Mouse (Mus musculus): Measurements from ENCODE around the gene Kctd5. TPM values are rescaled to one million over a fixed set of nuclear protein-coding genes. Genes with fewer than 3 reads are reported as not detected.

Kctd5 gene
- polyA plus RNA-seq, 1 experiment = 5.6 TPM

DNA sequence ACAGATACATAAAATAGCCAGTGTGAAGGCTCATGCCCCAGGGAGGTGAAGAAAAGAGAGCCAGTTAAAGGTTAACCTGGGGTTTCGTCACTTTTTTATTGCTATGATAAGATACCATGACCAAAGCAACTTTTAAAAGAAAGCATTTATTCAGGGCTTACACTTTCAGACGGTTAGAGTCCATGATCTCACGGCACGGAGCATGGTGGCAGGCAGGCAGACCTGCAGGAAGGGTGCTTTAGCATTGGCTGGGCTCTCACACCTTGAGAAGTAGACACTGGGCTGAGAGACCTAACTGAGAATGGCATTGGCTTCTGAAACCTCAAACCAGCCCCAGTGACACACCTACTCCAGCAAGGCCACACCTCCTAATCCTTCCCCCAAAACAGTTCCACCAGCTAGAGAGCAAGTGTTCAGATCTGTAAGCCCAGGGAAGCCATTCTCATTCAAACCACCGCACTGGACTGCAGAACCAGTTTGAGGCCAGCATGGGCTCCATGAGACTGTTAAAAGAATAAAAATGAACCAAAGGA, 58.8 kb downstream of the Kctd5 start:
- H3K4me1 ChIP-seq = no peaks in the 10 kb centered on the region
- TF ChIP-seq FLI1 (IDR thresholded peaks at IDR 0.05; ENCODE audit: low read length) (no peak), GATA1 (IDR thresholded peaks at IDR 0.05; ENCODE audit: borderline replicate concordance, low read length) (no peak)
- H3K9me3 ChIP-seq = peaks cover 6% of the 10 kb centered on the region; the same call in 1 of the 2 replicates
- H3K27me3 ChIP-seq (replicated peaks) = peaks cover 13% of the 10 kb centered on the region
- no peaks in the 10 kb centered on the region for H3K36me3 ChIP-seq (replicated peaks; ENCODE audit: low read length)
- no peak overlapping the region for H3K4me3 ChIP-seq (replicated peaks)

- TF ChIP-seq GATA1 (IDR thresholded peaks at IDR 0.05; ENCODE audit: borderline replicate concordance, low read length) (no peak), FLI1 (IDR thresholded peaks at IDR 0.05; ENCODE audit: low read length) (no peak)
- Histone ChIP-seq H3K4me1 (peaks cover 2% of the 10 kb centered on the region), H3K9me3 (peaks cover 13% of the 10 kb centered on the region), H3K27me3 (replicated peaks) (peaks cover 23% of the 10 kb centered on the region), H3K4me3 (replicated peaks) (no peak overlapping the region), H3K36me3 (replicated peaks; ENCODE audit: low read length) (no peaks in the 10 kb centered on the region)
Measured at GRCm38 (mm10) chr17:24012921-24013320, 60.4 kb downstream of the Kctd5 start.

GRCm38 (mm10) chr17:24009617-24010016, 63.7 kb downstream of the Kctd5 start:
- H3K36me3 ChIP-seq (replicated peaks; ENCODE audit: low read length) = no peaks in the 10 kb centered on the region
- H3K4me3 ChIP-seq (replicated peaks) = no peak overlapping the region
- TF ChIP-seq GATA1 (IDR thresholded peaks at IDR 0.05; ENCODE audit: borderline replicate concordance, low read length) = no peak
- no peak for TF ChIP-seq FLI1 (IDR thresholded peaks at IDR 0.05; ENCODE audit: low read length)
- H3K4me1 ChIP-seq = peaks cover 14% of the 10 kb centered on the region
- peaks cover 17% of the 10 kb centered on the region for H3K9me3 ChIP-seq
- H3K27me3 ChIP-seq (replicated peaks) = peaks cover 25% of the 10 kb centered on the region

- Histone ChIP-seq H3K9me3 (peaks cover 15% of the 10 kb centered on the region), H3K36me3 (replicated peaks; ENCODE audit: low read length) (no peaks in the 10 kb centered on the region), H3K27me3 (replicated peaks) (peaks cover 19% of the 10 kb centered on the region), H3K4me1 (peaks cover 14% of the 10 kb centered on the region), H3K4me3 (replicated peaks) (no peak overlapping the region)
- TF ChIP-seq GATA1 (IDR thresholded peaks at IDR 0.05; ENCODE audit: borderline replicate concordance, low read length) (no peak), FLI1 (IDR thresholded peaks at IDR 0.05; ENCODE audit: low read length) (no peak)
Measured at GRCm38 (mm10) chr17:24008105-24008504, 65.2 kb downstream of the Kctd5 start.

- H3K4me1 ChIP-seq = peaks cover 14% of the 10 kb centered on the region
- H3K9me3 ChIP-seq = peaks cover 15% of the 10 kb centered on the region
- no peaks in the 10 kb centered on the region for H3K36me3 ChIP-seq (replicated peaks; ENCODE audit: low read length)
- H3K4me3 ChIP-seq (replicated peaks) = peak overlapping the region; percentile 33
- peaks cover 16% of the 10 kb centered on the region for H3K27me3 ChIP-seq (replicated peaks)
- TF ChIP-seq GATA1 (IDR thresholded peaks at IDR 0.05; ENCODE audit: borderline replicate concordance, low read length) = no peak
- TF ChIP-seq FLI1 (IDR thresholded peaks at IDR 0.05; ENCODE audit: low read length) = no peak
Measured at GRCm38 (mm10) chr17:24007391-24007790, 65.9 kb downstream of the Kctd5 start.

GRCm38 (mm10) chr17:24006930-24007329, 66.4 kb downstream of the Kctd5 start:
- Histone ChIP-seq H3K9me3 (peaks cover 15% of the 10 kb centered on the region), H3K36me3 (replicated peaks; ENCODE audit: low read length) (no peaks in the 10 kb centered on the region), H3K4me1 (peaks cover 16% of the 10 kb centered on the region), H3K27me3 (replicated peaks) (peaks cover 16% of the 10 kb centered on the region), H3K4me3 (replicated peaks) (peak overlapping the region; percentile 33)
- no peak for TF ChIP-seq GATA1 (IDR thresholded peaks at IDR 0.05; ENCODE audit: borderline replicate concordance, low read length)
- TF ChIP-seq FLI1 (IDR thresholded peaks at IDR 0.05; ENCODE audit: low read length) = no peak

DNA sequence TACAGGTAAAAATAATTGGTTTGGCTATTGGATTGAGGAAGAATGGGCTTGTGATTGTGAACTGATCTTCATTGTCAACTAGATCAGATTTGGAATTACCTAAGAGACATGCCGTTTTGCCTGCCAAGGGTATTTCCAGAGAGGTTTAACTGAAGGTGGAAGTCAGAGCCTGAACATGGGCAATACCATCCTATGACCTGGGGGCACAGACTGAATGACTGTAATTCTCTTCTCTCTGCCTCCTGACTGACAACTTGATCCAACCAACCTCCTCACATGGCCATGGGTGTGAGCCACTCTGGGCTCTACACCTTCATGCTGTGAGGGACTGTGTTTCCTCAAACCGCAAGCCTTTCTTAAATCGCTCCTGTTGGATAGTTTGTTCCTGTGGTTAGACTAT, 68.2 kb downstream of the Kctd5 start:
- Histone ChIP-seq H3K4me3 (replicated peaks) (no peak overlapping the region), H3K9me3 (peaks cover 15% of the 10 kb centered on the region), H3K27me3 (replicated peaks) (peaks cover 17% of the 10 kb centered on the region), H3K36me3 (replicated peaks; ENCODE audit: low read length) (no peaks in the 10 kb centered on the region), H3K4me1 (peaks cover 25% of the 10 kb centered on the region)
- no peak for TF ChIP-seq FLI1 (IDR thresholded peaks at IDR 0.05; ENCODE audit: low read length)
- no peak for TF ChIP-seq GATA1 (IDR thresholded peaks at IDR 0.05; ENCODE audit: borderline replicate concordance, low read length)

DNA sequence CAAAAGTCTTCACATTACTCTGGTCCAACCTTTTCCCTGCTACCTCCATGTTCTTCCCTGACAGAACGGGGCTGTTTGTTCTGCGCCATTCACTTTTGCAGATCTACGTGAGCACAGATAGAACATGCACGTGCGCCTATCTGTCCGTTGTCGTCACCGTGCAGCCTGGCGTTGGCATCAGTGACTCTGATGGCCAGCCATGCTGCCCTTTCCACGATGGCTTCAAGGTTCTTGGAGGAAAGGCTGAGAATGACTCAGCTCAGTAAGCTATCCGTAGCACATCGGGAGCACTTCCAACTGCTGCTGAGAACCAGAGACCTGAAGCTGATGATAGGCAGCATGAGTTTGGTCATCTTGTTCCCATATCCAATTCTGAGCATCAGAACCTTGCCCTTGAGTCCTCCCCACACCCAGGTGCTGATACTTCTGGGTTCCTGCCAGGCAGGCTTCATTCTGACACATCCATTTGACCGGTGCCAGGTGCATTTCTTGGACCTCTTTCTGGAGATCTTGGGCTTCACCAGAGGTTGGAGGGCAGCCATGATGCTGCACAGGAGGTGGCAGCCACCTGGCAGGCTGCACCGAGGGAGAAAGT, 69.1 kb downstream of the Kctd5 start:
- H3K9me3 ChIP-seq = peaks cover 15% of the 10 kb centered on the region
- TF ChIP-seq GATA1 (IDR thresholded peaks at IDR 0.05; ENCODE audit: borderline replicate concordance, low read length) (no peak), FLI1 (IDR thresholded peaks at IDR 0.05; ENCODE audit: low read length) (no peak)
- peaks cover 22% of the 10 kb centered on the region for H3K27me3 ChIP-seq (replicated peaks)
- no peak overlapping the region for H3K4me3 ChIP-seq (replicated peaks)
- H3K36me3 ChIP-seq (replicated peaks; ENCODE audit: low read length) = no peaks in the 10 kb centered on the region
- H3K4me1 ChIP-seq = peaks cover 34% of the 10 kb centered on the region

DNA sequence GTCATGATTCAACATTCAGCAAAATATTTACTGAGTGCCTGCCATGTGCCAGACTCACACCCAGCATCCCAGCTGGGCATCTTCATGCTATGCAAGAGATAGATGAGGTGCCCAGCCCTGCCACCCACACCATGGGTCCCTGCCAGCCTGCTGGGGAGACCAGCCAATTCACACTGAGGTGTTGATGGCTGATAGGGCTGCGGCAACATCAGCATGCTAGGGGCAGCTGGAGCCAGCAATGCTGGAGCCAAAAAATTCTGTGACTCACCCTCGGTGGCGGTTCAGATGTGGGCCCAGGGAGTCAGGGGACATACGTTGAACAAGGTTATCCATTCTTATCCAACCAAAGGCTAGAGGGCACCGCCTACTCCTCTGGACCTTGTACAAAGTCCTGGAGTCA, 72.9 kb downstream of the Kctd5 start:
- Histone ChIP-seq H3K27me3 (replicated peaks) (peaks cover 34% of the 10 kb centered on the region), H3K9me3 (peaks cover 5% of the 10 kb centered on the region), H3K4me1 (peaks cover 33% of the 10 kb centered on the region), H3K4me3 (replicated peaks) (no peak overlapping the region), H3K36me3 (replicated peaks; ENCODE audit: low read length) (no peaks in the 10 kb centered on the region)
- TF ChIP-seq GATA1 (IDR thresholded peaks at IDR 0.05; ENCODE audit: borderline replicate concordance, low read length) (no peak), FLI1 (IDR thresholded peaks at IDR 0.05; ENCODE audit: low read length) (no peak)

- Histone ChIP-seq H3K4me1 (peaks cover 42% of the 10 kb centered on the region), H3K36me3 (replicated peaks; ENCODE audit: low read length) (no peaks in the 10 kb centered on the region), H3K9me3 (no peaks in the 10 kb centered on the region), H3K4me3 (replicated peaks) (peak overlapping the region; percentile 31), H3K27me3 (replicated peaks) (peaks cover 41% of the 10 kb centered on the region)
- TF ChIP-seq FLI1 (IDR thresholded peaks at IDR 0.05; ENCODE audit: low read length) (no peak), GATA1 (IDR thresholded peaks at IDR 0.05; ENCODE audit: borderline replicate concordance, low read length) (no peak)
Measured at GRCm38 (mm10) chr17:23998383-23998782, 74.9 kb downstream of the Kctd5 start.
